Mouse (Mus musculus) activated CD4-positive, CD25-positive, alpha-beta regulatory T cell, adult 4 months (primary cell): ENCODE measurements around the gene Msi2. TPM values are rescaled to one million over a fixed set of nuclear protein-coding genes. Genes with fewer than 3 reads are reported as not detected.

ENCODE experiments used
- ATAC-seq: one replicate; pipeline ENCODE4 v1.8.0; 2017
- polyA plus RNA-seq, 2 experiments: library from polyadenylated mRNA; unstranded; fragments of 100-300 nt; shearing (Covaris generic); gene quantifications; one replicate each; pipeline ENCODE4 v1.2.1; 2017

Msi2 gene
- polyA plus RNA-seq, 2 experiments from 2014 or later = 21.6 to 25.6 TPM

GRCm38 (mm10) chr11:88536861-88537260 lies 181.5 kb downstream of the Msi2 start:
- no peak for ATAC-seq

GRCm38 (mm10) chr11:88534331-88534929 lies 183.9 kb downstream of the Msi2 start:
- no peak for ATAC-seq

- no peak for ATAC-seq
These were observed 186.3 kb downstream of the Msi2 start for GRCm38 (mm10) chr11:88532016-88532415.

- ATAC-seq = no peak
These were observed 188.3 kb downstream of the Msi2 start for GRCm38 (mm10) chr11:88530032-88530431.

- no peak for ATAC-seq
These were observed 189.7 kb downstream of the Msi2 start for GRCm38 (mm10) chr11:88528522-88529101.

- peak; percentile 55 for ATAC-seq
These were observed 191.6 kb downstream of the Msi2 start for GRCm38 (mm10) chr11:88526711-88527110.

- no peak for ATAC-seq
These were observed 193.3 kb downstream of the Msi2 start for GRCm38 (mm10) chr11:88524790-88525575.

- ATAC-seq = no peak
These were observed 193.9 kb downstream of the Msi2 start for GRCm38 (mm10) chr11:88524437-88524789.

- ATAC-seq = no peak
These were observed 194.4 kb downstream of the Msi2 start for GRCm38 (mm10) chr11:88523921-88524320.

GRCm38 (mm10) chr11:88523511-88523910 lies 194.8 kb downstream of the Msi2 start:
- ATAC-seq = no peak

- no peak for ATAC-seq
These were observed 196.2 kb downstream of the Msi2 start for GRCm38 (mm10) chr11:88522114-88522513.

- no peak for ATAC-seq
These were observed 197.2 kb downstream of the Msi2 start for GRCm38 (mm10) chr11:88520951-88521730.

GRCm38 (mm10) chr11:88518361-88518760 lies 200.0 kb downstream of the Msi2 start:
- no peak for ATAC-seq

GRCm38 (mm10) chr11:88516596-88517485 lies 201.5 kb downstream of the Msi2 start:
- ATAC-seq = no peak

GRCm38 (mm10) chr11:88515736-88516583 lies 202.4 kb downstream of the Msi2 start:
- ATAC-seq = no peak

- ATAC-seq = no peak
These were observed 203.0 kb downstream of the Msi2 start for GRCm38 (mm10) chr11:88515267-88515666.

GRCm38 (mm10) chr11:88514151-88514926 lies 204.0 kb downstream of the Msi2 start:
- no peak for ATAC-seq

GRCm38 (mm10) chr11:88512580-88512979 lies 205.7 kb downstream of the Msi2 start:
- peak; percentile 43 for ATAC-seq

GRCm38 (mm10) chr11:88510282-88510850 lies 207.9 kb downstream of the Msi2 start:
- no peak for ATAC-seq

- no peak for ATAC-seq
These were observed 208.8 kb downstream of the Msi2 start for GRCm38 (mm10) chr11:88509464-88509863.
